Mouse (Mus musculus) forelimb bud, embryonic 11.5 days (tissue): ENCODE data around the gene Rbm5.

Experiments used
- DNase-seq: peaks from one replicate; pipeline ENCODE4 v3.0.0-alpha.2; 2012; ENCODE audit warnings: low read depth, low spot score

Rbm5 gene

GRCm38 (mm10) chr9:107729709-107730108, 41.1 kb downstream of the Rbm5 start:
- peak; percentile 79 for DNase-seq

- no peak for DNase-seq
Observed at GRCm38 (mm10) chr9:107728919-107729670, 41.7 kb downstream of the Rbm5 start.

- DNase-seq: no peak
Observed at GRCm38 (mm10) chr9:107727041-107727440, 43.8 kb downstream of the Rbm5 start.

- no peak for DNase-seq
Observed at GRCm38 (mm10) chr9:107724796-107725195, 46.0 kb downstream of the Rbm5 start.

GRCm38 (mm10) chr9:107723794-107724531, 46.8 kb downstream of the Rbm5 start:
- peak; percentile 71 for DNase-seq

- no peak for DNase-seq
Observed at GRCm38 (mm10) chr9:107723292-107723691, 47.5 kb downstream of the Rbm5 start.

GRCm38 (mm10) chr9:107718781-107719540, 51.8 kb downstream of the Rbm5 start:
- DNase-seq: no peak

GRCm38 (mm10) chr9:107716951-107717350, 53.8 kb downstream of the Rbm5 start:
- DNase-seq: no peak

- DNase-seq: no peak
Observed at GRCm38 (mm10) chr9:107715632-107716031, 55.2 kb downstream of the Rbm5 start.

- DNase-seq: peak; percentile 79
Observed at GRCm38 (mm10) chr9:107714221-107714952, 56.4 kb downstream of the Rbm5 start.

- peak; percentile 90 for DNase-seq
Observed at GRCm38 (mm10) chr9:107709697-107710483, 60.9 kb downstream of the Rbm5 start, which contains the start of gene Sema3f. Gene Sema3f, minus strand, starts transcription at chr9:107710475.

- no peak for DNase-seq
Observed at GRCm38 (mm10) chr9:107709096-107709696, 61.6 kb downstream of the Rbm5 start.

GRCm38 (mm10) chr9:107708439-107709095, 62.2 kb downstream of the Rbm5 start:
- DNase-seq: no peak

- no peak for DNase-seq
Observed at GRCm38 (mm10) chr9:107707701-107708438, 62.9 kb downstream of the Rbm5 start.

- DNase-seq: peak; percentile 68
Observed at GRCm38 (mm10) chr9:107706781-107707211, 64.0 kb downstream of the Rbm5 start.

- no peak for DNase-seq
Observed at GRCm38 (mm10) chr9:107703337-107704122, 67.3 kb downstream of the Rbm5 start.

GRCm38 (mm10) chr9:107702606-107703185, 68.1 kb downstream of the Rbm5 start:
- DNase-seq: no peak

- no peak for DNase-seq
Observed at GRCm38 (mm10) chr9:107701594-107701993, 69.2 kb downstream of the Rbm5 start.
